Mouse (Mus musculus) cortical plate, adult 2 months (tissue): ENCODE measurements around the gene Prss29. TPM values are rescaled to one million over a fixed set of nuclear protein-coding genes. Genes with fewer than 3 reads are reported as not detected.

Experiments
- H3K27ac ChIP-seq: fragments of 200-500 bp; 2 replicates; pipeline ENCODE4 v1.5.1; 2012; ENCODE audit warnings: low read length, control low read depth, inconsistent platforms; ENCODE audit not compliant: insufficient read depth
- H3K4me1 ChIP-seq: fragments of 200-500 bp; 2 replicates; pipeline ENCODE4 v1.6.1; 2011; ENCODE audit warnings: low read length; ENCODE audit not compliant: control insufficient read depth, insufficient read depth
- H3K4me3 ChIP-seq: fragments of 200-500 bp; 2 replicates; pipeline ENCODE4 v1.5.1; 2011; ENCODE audit warnings: mild to moderate bottlenecking, low read length, control low read depth; ENCODE audit not compliant: insufficient read depth
- CTCF ChIP-seq: fragments of 200-500 bp; IDR thresholded peaks from 2 replicates; pipeline ENCODE4 v1.5.1; 2011; ENCODE audit warnings: mild to moderate bottlenecking, control low read depth, low read length; ENCODE audit not compliant: insufficient read depth; ENCODE audit errors: extremely low read depth
- POLR2A ChIP-seq: fragments of 200-500 bp; IDR thresholded peaks from 2 replicates; pipeline ENCODE4 v1.6.1; 2011; ENCODE audit warnings: mild to moderate bottlenecking, low read length, control low read depth; ENCODE audit not compliant: insufficient read depth; ENCODE audit errors: extremely low read depth
- polyA plus RNA-seq: library from polyadenylated mRNA; depleted of rRNA; stranded (reverse); fragments of >200 nt; gene quantifications from 2 replicates; pipeline ENCODE4 v1.2.3, GENCODE M21; 2012; rRNA removed

Gene Prss29
- polyA plus RNA-seq, 1 experiment, result not detected

- TF ChIP-seq CTCF (no peak), POLR2A (no peak)
- H3K27ac ChIP-seq, result no peak overlapping the region
- H3K4me3 ChIP-seq, result no peak overlapping the region
- no peaks in the 10 kb centered on the region for H3K4me1 ChIP-seq
Observed at GRCm38 (mm10) chr17:25340003-25340402, 21.5 kb downstream of the Prss29 start.

DNA sequence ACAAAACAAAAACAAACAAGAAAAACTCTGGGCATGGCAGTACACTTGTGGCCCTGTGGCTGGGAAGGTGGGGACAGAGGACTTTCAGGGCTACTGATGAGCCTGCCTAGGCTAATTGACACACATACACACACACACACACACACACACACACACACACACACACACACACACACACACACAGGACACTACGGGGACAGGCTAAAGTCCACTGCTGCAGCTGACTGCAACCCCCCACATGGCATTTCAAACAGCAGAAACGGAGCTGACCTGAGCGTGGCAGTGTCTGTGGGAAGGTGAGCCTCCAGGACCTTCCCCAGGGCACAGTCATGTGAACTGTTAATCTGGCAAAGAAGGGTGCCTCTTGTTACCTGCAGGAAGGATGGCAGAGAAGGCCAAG lies 23.0 kb downstream of the Prss29 start:
- no peaks in the 10 kb centered on the region for H3K4me1 ChIP-seq
- H3K27ac ChIP-seq, result no peak overlapping the region
- H3K4me3 ChIP-seq, result no peak overlapping the region
- no peak for TF ChIP-seq POLR2A
- TF ChIP-seq CTCF, result no peak

- no peak within 1 kb of the TSS for H3K4me3 ChIP-seq
- H3K4me1 ChIP-seq, result no peaks in the 10 kb centered on the region
- TF ChIP-seq POLR2A, result no peak
- H3K27ac ChIP-seq, result no peak within 1 kb of the TSS
Observed at GRCm38 (mm10) chr17:25345462-25345861, 27.0 kb downstream of the Prss29 start, which contains the start of gene Tpsab1. Gene Tpsab1 (minus strand): TSS chr17:25345562.

DNA sequence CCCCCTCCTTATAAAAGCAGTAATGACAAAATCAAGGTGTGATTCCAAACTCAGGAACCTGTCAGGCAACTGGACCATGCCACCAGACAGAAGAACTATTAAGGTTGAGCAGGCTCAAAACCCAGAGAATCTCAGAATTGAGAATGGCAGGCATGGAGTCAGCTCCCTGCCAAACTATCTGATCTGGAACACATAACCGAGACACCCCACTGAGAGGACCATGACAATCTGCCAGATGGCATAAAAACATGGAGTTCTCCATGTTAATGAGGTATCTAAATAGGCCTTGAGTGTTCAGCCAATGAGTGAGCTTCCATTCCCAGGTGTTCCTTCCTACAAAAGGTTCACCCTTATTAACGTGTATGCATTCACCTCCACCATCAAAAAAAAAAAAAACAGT lies 42.8 kb downstream of the Prss29 start:
- no peak for TF ChIP-seq POLR2A
- TF ChIP-seq CTCF, result no peak
- no peak overlapping the region for H3K27ac ChIP-seq
- no peak overlapping the region for H3K4me3 ChIP-seq
- no peaks in the 10 kb centered on the region for H3K4me1 ChIP-seq

DNA sequence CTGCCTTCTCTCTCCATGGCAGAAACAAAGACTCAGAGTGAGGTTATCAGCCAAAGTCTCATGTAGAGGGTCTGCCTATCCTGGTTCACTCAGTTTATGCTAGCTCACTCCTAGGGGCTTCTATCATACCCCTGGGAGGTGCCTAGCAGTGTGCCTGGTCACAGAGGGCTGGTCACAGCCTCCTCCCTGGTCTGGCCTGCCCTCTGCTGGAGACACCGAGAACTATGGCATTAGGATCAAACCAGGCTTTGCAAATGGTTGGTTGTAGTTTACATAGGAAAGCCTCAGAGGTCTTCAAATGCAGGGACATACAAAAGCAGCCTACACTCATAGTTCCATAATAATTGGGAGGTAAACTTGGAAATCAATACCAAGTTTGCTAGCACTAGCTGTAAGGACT lies 45.3 kb downstream of the Prss29 start:
- Histone ChIP-seq H3K4me3 (no peak overlapping the region), H3K4me1 (no peaks in the 10 kb centered on the region), H3K27ac (no peak overlapping the region)
- TF ChIP-seq POLR2A, result no peak
- TF ChIP-seq CTCF, result peak; percentile 84

DNA sequence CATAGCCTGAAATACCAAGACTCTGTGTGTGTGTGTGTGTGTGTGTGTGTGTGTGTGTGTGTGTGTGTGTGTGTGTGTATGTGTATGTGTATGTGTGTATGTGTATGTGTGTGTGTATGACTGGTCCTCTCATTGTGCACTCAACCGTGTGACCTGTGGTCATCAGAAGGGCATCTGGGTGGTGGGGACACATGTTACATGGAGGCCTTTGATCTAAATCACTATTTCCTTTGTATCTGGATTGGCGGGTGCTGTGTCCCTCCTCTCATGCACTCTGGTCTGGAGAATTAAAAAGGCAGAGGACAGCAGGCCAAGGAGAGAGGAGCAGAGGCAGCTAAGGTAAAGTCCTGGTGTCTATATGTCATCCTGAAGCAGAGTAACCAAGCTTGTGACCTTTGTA lies 47.6 kb downstream of the Prss29 start, which contains the start of gene Tpsb2:
Gene Tpsb2, plus strand, starts transcription at position 301 of the 400 bp plus-strand sequence.
- H3K4me3 ChIP-seq, result no peak within 1 kb of the TSS
- no peaks in the 10 kb centered on the region for H3K4me1 ChIP-seq
- TF ChIP-seq CTCF (no peak), POLR2A (no peak)
- H3K27ac ChIP-seq, result no peak within 1 kb of the TSS

- Histone ChIP-seq H3K4me3 (no peak within 1 kb of the TSS), H3K4me1 (no peaks in the 10 kb centered on the region), H3K27ac (no peak within 1 kb of the TSS)
- no peak for TF ChIP-seq POLR2A
- no peak for TF ChIP-seq CTCF
Observed at GRCm38 (mm10) chr17:25368973-25369372, 50.5 kb downstream of the Prss29 start, which contains the start of gene Tpsg1. Gene Tpsg1 (plus strand): TSS chr17:25369273.

Other genes starting within 250 kb of the Prss29 start
- gene Tmem204, start 235.1 kb upstream of the Prss29 start, polyA plus RNA-seq, result 17.8 and 19.4 TPM in 2 replicates
- 18.5 and 24.8 TPM in 2 replicates for gene Telo2, start 202.7 kb upstream of the Prss29 start, polyA plus RNA-seq
- 0.19 and 0.34 TPM in 2 replicates for gene Ptx4, start 197.9 kb upstream of the Prss29 start, polyA plus RNA-seq
- gene Clcn7, start 185.3 kb upstream of the Prss29 start, polyA plus RNA-seq, result 45.6 and 47.0 TPM in 2 replicates
- not detected in 2 replicates for gene Ccdc154, start 156.2 kb upstream of the Prss29 start, polyA plus RNA-seq
- gene Gm38655, start 143.2 kb upstream of the Prss29 start, polyA plus RNA-seq, result not detected in 2 replicates
- 22.9 and 23.9 TPM in 2 replicates for gene BC003965, start 134.1 kb upstream of the Prss29 start, polyA plus RNA-seq
- gene Unkl, start 130.3 kb upstream of the Prss29 start, polyA plus RNA-seq, result 37.6 and 42.9 TPM in 2 replicates
- gene Gnptg, start 78.5 kb upstream of the Prss29 start, polyA plus RNA-seq, result 121 and 126 TPM in 2 replicates
- 35.3 and 35.6 TPM in 2 replicates for gene Tsr3, start 78.5 kb upstream of the Prss29 start, polyA plus RNA-seq
- gene Baiap3, start 62.3 kb upstream of the Prss29 start, polyA plus RNA-seq, result 4.3 and 5.4 TPM in 2 replicates
- gene Ube2i, start 44.0 kb upstream of the Prss29 start, polyA plus RNA-seq, result 257 and 264 TPM in 2 replicates
- not detected in 2 replicates for gene Prss34, start 20.3 kb upstream of the Prss29 start, polyA plus RNA-seq
- not detected in 2 replicates for gene Prss28, start 10.0 kb upstream of the Prss29 start, polyA plus RNA-seq
- gene Tpsab1, start 26.9 kb downstream of the Prss29 start, polyA plus RNA-seq, result 0.06 TPM in 1 of 2 replicates, not detected in the other
- 0.13 and 0.76 TPM in 2 replicates for gene Tpsb2, start 47.7 kb downstream of the Prss29 start, polyA plus RNA-seq
- gene Tpsg1, start 50.6 kb downstream of the Prss29 start, polyA plus RNA-seq, result not detected in 2 replicates
- 39.6 and 49.8 TPM in 2 replicates for gene Cacna1h, start 115.1 kb downstream of the Prss29 start, polyA plus RNA-seq
- gene Tekt4, start 136.0 kb downstream of the Prss29 start, polyA plus RNA-seq, result 0.85 and 1.1 TPM in 2 replicates
- gene Sstr5, start 178.6 kb downstream of the Prss29 start, polyA plus RNA-seq, result 0.10 and 0.11 TPM in 2 replicates